In the genomic region with DNA sequence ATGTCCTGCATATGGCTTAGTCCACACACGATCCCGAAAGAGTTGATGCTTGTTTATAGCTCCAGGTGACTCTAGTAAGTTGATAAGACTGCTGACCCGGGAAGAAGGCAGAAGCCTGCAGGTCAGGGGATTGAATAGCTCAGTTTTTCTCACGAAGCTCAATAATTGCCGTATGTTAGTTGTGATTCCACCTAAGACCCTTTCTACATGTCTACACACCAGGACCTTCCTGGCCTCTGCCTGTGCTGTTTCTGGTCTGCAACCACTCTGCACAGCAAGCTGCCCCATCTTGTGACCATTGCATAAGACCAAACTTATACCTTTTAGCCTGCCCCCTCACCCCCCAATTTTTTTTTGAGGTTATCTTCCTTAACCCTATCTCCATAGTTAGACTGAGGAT, we compare ENCODE assay signal across 32 mouse cellular contexts.
"Had no signal": no experiment of that assay in that cellular context is flagged by ENCODE, and none has a peak within 500 bp of the region (broad histone marks: within the 10 kb centered on the region; RNA-seq: fewer than 3 reads in every experiment).

No protein-coding gene starts in this region.

- H3K4me3 ChIP-seq: heart, embryonic 10.5 days; heart, embryonic 12.5 days; heart, embryonic 13.5 days; heart, embryonic 15.5 days; hindbrain, embryonic 10.5 days; hindbrain, embryonic 12.5 days; hindbrain, embryonic 13.5 days; hindbrain, embryonic 15.5 days; intestine, embryonic 15.5 days; kidney, embryonic 15.5 days; layer of hippocampus, adult 2 months; left cerebral cortex, adult 2 months had no signal

- H3K36me3 ChIP-seq: heart, embryonic 10.5 days; heart, embryonic 12.5 days; heart, embryonic 13.5 days; heart, embryonic 15.5 days; hindbrain, embryonic 10.5 days; hindbrain, embryonic 12.5 days; hindbrain, embryonic 13.5 days; hindbrain, embryonic 15.5 days; intestine, embryonic 15.5 days; kidney, embryonic 15.5 days had no signal

- H3K27me3 ChIP-seq: heart, embryonic 12.5 days; heart, embryonic 13.5 days; heart, embryonic 15.5 days; hindbrain, embryonic 12.5 days; hindbrain, embryonic 13.5 days; hindbrain, embryonic 15.5 days; intestine, embryonic 15.5 days had no signal

- H3K4me2 ChIP-seq: heart, embryonic 11.5 days; heart, embryonic 12.5 days; heart, embryonic 13.5 days; heart, embryonic 15.5 days; hindbrain, embryonic 12.5 days; hindbrain, embryonic 13.5 days; hindbrain, embryonic 14.5 days; hindbrain, embryonic 15.5 days; intestine, embryonic 15.5 days had no signal

- H3K9ac ChIP-seq: heart, embryonic 12.5 days; heart, embryonic 13.5 days; heart, embryonic 15.5 days; hindbrain, embryonic 12.5 days; hindbrain, embryonic 13.5 days; hindbrain, embryonic 14.5 days; hindbrain, embryonic 15.5 days; intestine, embryonic 15.5 days; kidney, embryonic 15.5 days had no signal

- H3K4me1 ChIP-seq: hindbrain, embryonic 12.5 days; hindbrain, embryonic 13.5 days; hindbrain, embryonic 15.5 days had no signal

- DNase-seq: heart, postnatal 10 days; heart, postnatal 14 days; heart, postnatal 36 days; heart, postnatal 4 days; kidney, adult 11 months; kidney, adult 2 months; kidney, adult 8-10 months; kidney, adult 9 months; kidney, postnatal 25 days; kidney, postnatal 36 days; layer of hippocampus, adult 9-11 months; layer of hippocampus, postnatal 36 days had no signal

- H3K9me3 ChIP-seq: heart, embryonic 10.5 days; heart, embryonic 12.5 days; heart, embryonic 15.5 days; hindbrain, embryonic 10.5 days; hindbrain, embryonic 12.5 days; hindbrain, embryonic 15.5 days; intestine, embryonic 15.5 days; kidney, embryonic 15.5 days had no signal

- ATAC-seq: hindbrain, embryonic 16.5 days; hindbrain, postnatal 0 days; inflammation-experienced regulatory T-cells, adult 6 months; intestine, embryonic 15.5 days; intestine, embryonic 16.5 days; intestine, postnatal 0 days had no signal

- H3K27ac ChIP-seq: heart, embryonic 10.5 days; heart, embryonic 13.5 days; heart, embryonic 15.5 days; hindbrain, embryonic 10.5 days; hindbrain, embryonic 12.5 days; hindbrain, embryonic 14.5 days; hindbrain, embryonic 15.5 days; hindbrain, postnatal 0 days; intestine, embryonic 15.5 days; kidney, postnatal 0 days; layer of hippocampus, adult 2 months; left cerebral cortex, adult 2 months had no signal
